Comparison of ENCODE assay signal across 20 mouse cellular contexts in genomic region chr1:168234355-168234754, GRCm38 (mm10).
DNase-seq lines count a peak whose midpoint lies in the region; ATAC-seq and TF ChIP-seq lines count a peak whose summit lies in the region.
"Had no signal": no experiment of that assay in that cellular context is flagged by ENCODE, and none has a peak within 500 bp of the region (broad histone marks: within the 10 kb centered on the region; RNA-seq: fewer than 3 reads in every experiment).

No protein-coding gene starts in this region.

- TF ChIP-seq CTCF in C2C12 (IDR thresholded peaks at IDR 0.05; ENCODE audit: control insufficient read depth, insufficient read depth, insufficient read length), result no peak

- H3K4me3 ChIP-seq in C2C12 (ENCODE audit: insufficient read depth, poor library complexity, severe bottlenecking), result no peak overlapping the region
- no peak overlapping the region for H3K4me3 ChIP-seq in forebrain, embryonic 14.5 days (ENCODE audit: low read depth, low read length)
- no peak overlapping the region for H3K4me3 ChIP-seq in heart, embryonic 15.5 days
- H3K4me3 ChIP-seq: hindbrain, embryonic 12.5 days; limb, embryonic 13.5 days; liver, embryonic 13.5 days; lung, embryonic 15.5 days; midbrain, embryonic 12.5 days had no signal

- peaks cover 25% of the 10 kb centered on the region for H3K79me3 ChIP-seq in C2C12 (ENCODE audit: low read depth)

- no peak overlapping the region for H3ac ChIP-seq in C2C12 (ENCODE audit: control insufficient read depth, insufficient read length, low read depth)

- intact Hi-C loops in heart, postnatal 25 days (cut with DNase I), result no loop called here

- peaks cover 62% of the 10 kb centered on the region for H3K79me2 ChIP-seq in C2C12 (ENCODE audit: control insufficient read depth, insufficient read depth)

- peaks cover 38% of the 10 kb centered on the region for H3K4me1 ChIP-seq in forebrain, embryonic 14.5 days (ENCODE audit: control insufficient read depth, insufficient read depth, low read length)
- peaks cover 57% of the 10 kb centered on the region for H3K4me1 ChIP-seq in heart, embryonic 15.5 days (replicated peaks)
- H3K4me1 ChIP-seq: liver, embryonic 13.5 days had no signal

- H3K27ac ChIP-seq in forebrain, embryonic 14.5 days (ENCODE audit: low read depth, low read length), result 0 out of 2 replicates have a peak overlapping the region, but pooled peaks have one; percentile 41
- H3K27ac ChIP-seq in heart, embryonic 15.5 days, result peak overlapping the region; percentile 0; the same call in 1 of the 2 replicates
- H3K27ac ChIP-seq: hindbrain, embryonic 12.5 days; limb, embryonic 13.5 days; liver, embryonic 13.5 days; lung, embryonic 15.5 days; macrophage; midbrain, embryonic 12.5 days; stomach, postnatal 0 days had no signal

- DNase-seq in heart, adult 9 months (ENCODE audit: low spot score in 2 of 2), result peak; percentile 44 to 52
- no peak for DNase-seq in heart, postnatal 25 days (ENCODE audit: low spot score)
- no peak for DNase-seq in forebrain, embryonic 14.5 days (ENCODE audit: low spot score)
- DNase-seq in left cerebral cortex, adult 18-20 months (ENCODE audit: low spot score in 2 of 2), result no peak
- DNase-seq in cerebellum, postnatal 4 days (ENCODE audit: low spot score in 2 of 2), result no peak
- DNase-seq: adrenal gland, adult 2 months; cerebellum, adult 2 months; cerebellum, postnatal 36 days; gastrocnemius, postnatal 10 days; kidney, adult 9 months; liver, embryonic 13.5 days; thymus, postnatal 14 days had no signal

- no peak overlapping the region for H3K9ac ChIP-seq in forebrain, embryonic 14.5 days (ENCODE audit: low read length)
- H3K9ac ChIP-seq in heart, embryonic 15.5 days, result no peak overlapping the region
- H3K9ac ChIP-seq: hindbrain, embryonic 12.5 days; limb, embryonic 13.5 days; liver, embryonic 13.5 days; lung, embryonic 15.5 days; midbrain, embryonic 12.5 days had no signal

- ATAC-seq in forebrain, embryonic 14.5 days, result no peak
- ATAC-seq in heart, embryonic 15.5 days (replicated peaks; ENCODE audit: insufficient number of reproducible peaks, insufficient read depth, low FRiP score, low read depth), result no peak

- H3K36me3 ChIP-seq in C2C12 (ENCODE audit: control insufficient read depth, insufficient read depth), result no peaks in the 10 kb centered on the region
- 0 out of 2 replicates have a peak, but pooled peaks cover 5% of the 10 kb centered on the region for H3K36me3 ChIP-seq in forebrain, embryonic 14.5 days (ENCODE audit: control insufficient read depth, insufficient read depth, low read length)
- H3K36me3 ChIP-seq in heart, embryonic 15.5 days, result no peaks in the 10 kb centered on the region
- H3K36me3 ChIP-seq: hindbrain, embryonic 12.5 days; limb, embryonic 13.5 days; liver, embryonic 13.5 days; midbrain, embryonic 12.5 days had no signal

- 61% methylated on average over 11 of the region's 11 CpGs for WGBS in forebrain, embryonic 14.5 days
- 43% methylated on average over 11 of the region's 11 CpGs for WGBS in heart, embryonic 15.5 days

- H3K9me3 ChIP-seq in forebrain, embryonic 14.5 days (replicated peaks; ENCODE audit: control insufficient read depth, low read length), result no peaks in the 10 kb centered on the region
- H3K9me3 ChIP-seq in heart, embryonic 15.5 days (replicated peaks), result no peaks in the 10 kb centered on the region
- H3K9me3 ChIP-seq: hindbrain, embryonic 12.5 days; limb, embryonic 13.5 days; liver, embryonic 13.5 days; lung, embryonic 15.5 days; midbrain, embryonic 12.5 days had no signal

- H3K27me3 ChIP-seq in C2C12 (ENCODE audit: control insufficient read depth, insufficient read depth, insufficient read length), result no peaks in the 10 kb centered on the region
- H3K27me3 ChIP-seq in forebrain, embryonic 14.5 days (replicated peaks; ENCODE audit: control insufficient read depth, insufficient read depth, low read length), result no peaks in the 10 kb centered on the region
- no peaks in the 10 kb centered on the region for H3K27me3 ChIP-seq in heart, embryonic 15.5 days
- H3K27me3 ChIP-seq: hindbrain, embryonic 12.5 days; liver, embryonic 13.5 days; lung, embryonic 15.5 days; midbrain, embryonic 12.5 days had no signal

- H3K4me2 ChIP-seq in forebrain, embryonic 14.5 days (ENCODE audit: low read length), result no peak overlapping the region
- H3K4me2 ChIP-seq in heart, embryonic 15.5 days, result no peak overlapping the region
- H3K4me2 ChIP-seq: hindbrain, embryonic 12.5 days; limb, embryonic 13.5 days; liver, embryonic 13.5 days; lung, embryonic 15.5 days; midbrain, embryonic 12.5 days had no signal

TF ChIP-seq in C2C12, 6 proteins besides CTCF, POLR2A, EP300 and RAD21:
- TF ChIP-seq FOSL1 (IDR thresholded peaks at IDR 0.05; ENCODE audit: insufficient read depth, low read length, poor library complexity, severe bottlenecking) (peak; percentile 58), CEBPB (IDR thresholded peaks at IDR 0.05; ENCODE audit: low read depth) (peak; percentile 37), MYOG (IDR thresholded peaks at IDR 0.05; ENCODE audit: control insufficient read depth, extremely low read depth, insufficient read length) (no peak), MAX (IDR thresholded peaks at IDR 0.05) (peak; percentile 71), USF1 (IDR thresholded peaks at IDR 0.05; ENCODE audit: low read depth) (no peak), MYOD1 (IDR thresholded peaks at IDR 0.05; ENCODE audit: control insufficient read depth, insufficient read length, low read depth) (peak; percentile 72)

Comparison
In these comparisons a context has a peak if more than half of its experiments do, and no peak if none do; other contexts are left out.
1. DNase-seq: peak in heart, adult 9 months (2 of 2); none in heart, postnatal 25 days (single experiment), forebrain, embryonic 14.5 days (single experiment), left cerebral cortex, adult 18-20 months (0 of 2) and cerebellum, postnatal 4 days (0 of 2).